In genomic region chr9:72702075-72702474, GRCm38 (mm10) we compare ENCODE assay signal across 10 mouse cellular contexts. TPM values are rescaled to one million over a fixed set of nuclear protein-coding genes. Genes with fewer than 3 reads are reported as not detected.
DNase-seq lines count a peak whose midpoint lies in the region; ATAC-seq and TF ChIP-seq lines count a peak whose summit lies in the region.
"Had no signal": no experiment of that assay in that cellular context is flagged by ENCODE, and none has a peak within 500 bp of the region (broad histone marks: within the 10 kb centered on the region; RNA-seq: fewer than 3 reads in every experiment).

No protein-coding gene starts in this region.

- peaks cover 19% of the 10 kb centered on the region for H3K4me1 ChIP-seq in cerebellum, adult 2 months (ENCODE audit: control insufficient read depth, insufficient read depth, low read length)

- no peak for ATAC-seq in cerebellum, adult (ENCODE audit: insufficient number of reproducible peaks, low FRiP score, low TSS enrichment)
- no peak for ATAC-seq in erythroid progenitor cell, adult 5-6 weeks (replicated peaks; ENCODE audit: low FRiP score, poor library complexity, severe bottlenecking)

- 2% methylated on average over 2 of the region's 2 CpGs for WGBS in cerebellum, adult 2 months

- no peak for TF ChIP-seq CTCF in cerebellum, adult 2 months (IDR thresholded peaks at IDR 0.05; ENCODE audit: borderline replicate concordance, insufficient read depth, low read depth, low read length)

- no peak for TF ChIP-seq POLR2A in cerebellum, adult 2 months (IDR thresholded peaks at IDR 0.05; ENCODE audit: borderline replicate concordance, insufficient read depth, low read length)

- DNase-seq in cerebellum, adult 2 months = peak; percentile 39 to 77
- DNase-seq in right cerebral cortex, adult 18-20 months = peak; percentile 32
- DNase-seq in right cerebral cortex, postnatal 4 days = no peak
- DNase-seq in heart, adult 8-10 months (ENCODE audit: low spot score) = peak; percentile 89
- peak; percentile 72 for DNase-seq in lung, postnatal 36 days
- DNase-seq in right cerebral cortex, postnatal 25 days = no peak
- DNase-seq: B cell, adult 2 months had no signal

- H3K27ac ChIP-seq in cerebellum, adult 2 months (ENCODE audit: insufficient read depth, low read length) = no peak overlapping the region
- H3K27ac ChIP-seq: liver, embryonic 14.5 days had no signal

- no peaks in the 10 kb centered on the region for H3K27me3 ChIP-seq in cerebellum, adult 2 months (ENCODE audit: control insufficient read depth, insufficient read depth, low read length)

- no peak overlapping the region for H3K4me3 ChIP-seq in cerebellum, adult 2 months (replicated peaks; ENCODE audit: insufficient read depth, low read depth, low read length)

RNA-seq across cellular contexts. Expression of gene Nedd4, which starts 39.9 kb away (rescaled TPM):
- 248 and 269 TPM in 2 replicates for polyA plus RNA-seq in cerebellum, adult 2 months (2012; rRNA removed)
- 100 to 1,000 TPM; 344 to 366 (median 354) TPM for total RNA-seq in heart, adult 8-10 months (2022)
- 47.8 and 53.0 TPM in 2 replicates for total RNA-seq in erythroid progenitor cell, adult 5-6 weeks (2015; ENCODE audit: low replicate concordance)
- total RNA-seq in erythroid progenitor cell, adult 5-6 weeks (2017; ENCODE audit: low replicate concordance) = 52.5 and 67.9 TPM in 2 replicates

Comparison
In these comparisons a context has a peak if more than half of its experiments do, and no peak if none do; other contexts are left out.
1. DNase-seq: peak in cerebellum, adult 2 months (2 of 2), right cerebral cortex, adult 18-20 months (single experiment), heart, adult 8-10 months (single experiment) and lung, postnatal 36 days (single experiment); none in right cerebral cortex, postnatal 4 days (single experiment) and right cerebral cortex, postnatal 25 days (single experiment).
2. RNA of gene Nedd4, which starts 39.9 kb away (total RNA-seq): 344 to 366 TPM in heart, adult 8-10 months; 47.8 to 67.9 TPM in erythroid progenitor cell, adult 5-6 weeks; every median in the first group is over 4 times any median in the second.